Mouse (Mus musculus) limb, embryonic 14.5 days (tissue): ENCODE measurements around the gene Apoa4. TPM values are rescaled to one million over a fixed set of nuclear protein-coding genes. Genes with fewer than 3 reads are reported as not detected.

Source experiments
- ATAC-seq: fragments of 200-750 bp; cut with Nextera tagmentation; 2 replicates; pipeline ENCODE4 v1.8.0; 2017; ENCODE audit warnings: low read depth, moderate number of reproducible peaks, moderate TSS enrichment; ENCODE audit not compliant: low FRiP score
- DNase-seq: peaks from one replicate; pipeline ENCODE4 v3.0.0-alpha.2; 2015; ENCODE audit warnings: low spot score
- H3K27ac ChIP-seq: fragments of 300-500 bp; sonication (generic); replicated peaks from 2 replicates; pipeline ENCODE4 v1.5.1; 2014; ENCODE audit warnings: low read depth, mild to moderate bottlenecking, low read length, moderate library complexity, mixed read lengths
- H3K27me3 ChIP-seq: fragments of 300-500 bp; sonication (generic); 2 replicates; pipeline ENCODE4 v1.6.1; 2014; ENCODE audit warnings: low read length, mixed read lengths; ENCODE audit not compliant: control insufficient read depth, insufficient read depth
- H3K36me3 ChIP-seq: fragments of 300-500 bp; sonication (generic); 2 replicates; pipeline ENCODE4 v1.6.1; 2014; ENCODE audit warnings: mild to moderate bottlenecking, low read length, moderate library complexity, mixed read lengths; ENCODE audit not compliant: control insufficient read depth, insufficient read depth
- H3K4me1 ChIP-seq: fragments of 300-500 bp; sonication (generic); 2 replicates; pipeline ENCODE4 v1.6.1; 2014; ENCODE audit warnings: antibody characterized with exemption, low read length, mixed read lengths; ENCODE audit not compliant: control insufficient read depth, insufficient read depth
- H3K4me2 ChIP-seq: fragments of 300-500 bp; sonication (generic); replicated peaks from 2 replicates; pipeline ENCODE4 v1.6.1; 2014; ENCODE audit warnings: low read depth, mild to moderate bottlenecking, low read length, moderate library complexity; ENCODE audit not compliant: severe bottlenecking
- H3K4me3 ChIP-seq: fragments of 300-500 bp; sonication (generic); replicated peaks from 2 replicates; pipeline ENCODE4 v1.5.1; 2014; ENCODE audit warnings: low read length
- H3K9ac ChIP-seq: fragments of 300-500 bp; sonication (generic); 2 replicates; pipeline ENCODE4 v1.6.1; 2014; ENCODE audit warnings: mild to moderate bottlenecking, low read depth, low read length, moderate library complexity; ENCODE audit not compliant: severe bottlenecking
- H3K9me3 ChIP-seq: fragments of 300-500 bp; sonication (generic); 2 replicates; pipeline ENCODE4 v1.6.1; 2016; ENCODE audit warnings: low read length; ENCODE audit not compliant: control insufficient read depth
- POLR2A ChIP-seq: fragments of 200-500 bp; IDR thresholded peaks from 2 replicates; pipeline ENCODE4 v1.8.0; 2012; ENCODE audit warnings: inconsistent platforms, mild to moderate bottlenecking, moderate library complexity, borderline replicate concordance; ENCODE audit not compliant: insufficient read depth, insufficient read length; ENCODE audit errors: extremely low read depth
- WGBS: fragments of 180-500 bp; shearing (Covaris S2); extraction: QIAGEN DNeasy Blood & Tissue Kit; methylation state at CpG from one replicate; pipeline ENCODE4 v1.1.7; 2014; 5-methylcytosine and 5-hydroxymethylcytosine counted together
- polyA plus RNA-seq, 2 experiments: library from polyadenylated mRNA; depleted of rRNA in 1 of 2; stranded (reverse) in 1 of 2; unstranded in 1 of 2; fragments of >200 nt; fragmentation: Nextera tagmentation in 1 of 2; extraction: Ambion mirVana in 1 of 2; gene quantifications; 2 replicates each; pipeline versions ENCODE4 v1.2.1 to v1.2.3; 2012 to 2014

Gene Apoa4
- polyA plus RNA-seq, 2 experiments: 1.4 TPM; not detected in 1

GRCm38 (mm10) chr9:46235596-46235648, 5.1 kb upstream of the Apoa4 start, which contains the start of gene Apoc3:
TSS of gene Apoc3 (minus strand) at chr9:46235636.
- H3K27ac ChIP-seq: no peak within 1 kb of the TSS
- TF ChIP-seq POLR2A: no peak
- no peaks in the 10 kb centered on the region for H3K27me3 ChIP-seq
- no peaks in the 10 kb centered on the region for H3K9me3 ChIP-seq
- H3K4me1 ChIP-seq: peaks cover 5% of the 10 kb centered on the region
- DNase-seq (no peak), ATAC-seq (no peak)
- no peak within 1 kb of the TSS for H3K4me3 ChIP-seq
- H3K36me3 ChIP-seq: no peaks in the 10 kb centered on the region
- H3K4me2 ChIP-seq: no peak within 1 kb of the TSS
- H3K9ac ChIP-seq: no peak within 1 kb of the TSS

- Histone ChIP-seq H3K27ac (no peak overlapping the region), H3K4me3 (no peak overlapping the region), H3K4me1 (peaks cover 3% of the 10 kb centered on the region), H3K36me3 (no peaks in the 10 kb centered on the region), H3K9me3 (no peaks in the 10 kb centered on the region), H3K27me3 (no peaks in the 10 kb centered on the region), H3K9ac (no peak overlapping the region), H3K4me2 (no peak overlapping the region)
- TF ChIP-seq POLR2A: no peak
- WGBS: 60% methylated on average over 4 of the region's 4 CpGs
- ATAC-seq (no peak), DNase-seq (no peak)
Measured at GRCm38 (mm10) chr9:46235649-46236048, 4.8 kb upstream of the Apoa4 start.

- DNase-seq (no peak), ATAC-seq (no peak)
- WGBS: 87% methylated on average over 7 of the region's 7 CpGs
- Histone ChIP-seq H3K9me3 (no peaks in the 10 kb centered on the region), H3K27me3 (no peaks in the 10 kb centered on the region), H3K27ac (no peak overlapping the region), H3K36me3 (no peaks in the 10 kb centered on the region), H3K4me1 (no peaks in the 10 kb centered on the region), H3K4me3 (no peak overlapping the region), H3K4me2 (no peak overlapping the region), H3K9ac (no peak overlapping the region)
- TF ChIP-seq POLR2A: no peak
Measured at GRCm38 (mm10) chr9:46238850-46239249, 1.6 kb upstream of the Apoa4 start.

GRCm38 (mm10) chr9:46241818-46242217, 1.3 kb downstream of the Apoa4 start:
- H3K36me3 ChIP-seq: no peaks in the 10 kb centered on the region
- no peak overlapping the region for H3K4me3 ChIP-seq
- ATAC-seq (no peak), DNase-seq (no peak)
- no peaks in the 10 kb centered on the region for H3K4me1 ChIP-seq
- no peak overlapping the region for H3K9ac ChIP-seq
- WGBS: 73% methylated on average over 2 of the region's 2 CpGs
- no peak overlapping the region for H3K27ac ChIP-seq
- H3K4me2 ChIP-seq: no peak overlapping the region
- no peak for TF ChIP-seq POLR2A
- H3K27me3 ChIP-seq: no peaks in the 10 kb centered on the region
- H3K9me3 ChIP-seq: no peaks in the 10 kb centered on the region

- DNase-seq (no peak), ATAC-seq (no peak)
- H3K9me3 ChIP-seq: no peaks in the 10 kb centered on the region
- H3K36me3 ChIP-seq: no peaks in the 10 kb centered on the region
- no peak overlapping the region for H3K4me2 ChIP-seq
- WGBS: 47% methylated on average over 4 of the region's 4 CpGs
- no peak for TF ChIP-seq POLR2A
- no peaks in the 10 kb centered on the region for H3K27me3 ChIP-seq
- H3K4me3 ChIP-seq: no peak overlapping the region
- no peak overlapping the region for H3K27ac ChIP-seq
- no peaks in the 10 kb centered on the region for H3K4me1 ChIP-seq
- H3K9ac ChIP-seq: no peak overlapping the region
Measured at GRCm38 (mm10) chr9:46243122-46243521, 2.6 kb downstream of the Apoa4 start.

- H3K36me3 ChIP-seq: no peaks in the 10 kb centered on the region
- no peaks in the 10 kb centered on the region for H3K4me1 ChIP-seq
- H3K27ac ChIP-seq: no peak overlapping the region
- ATAC-seq (no peak), DNase-seq (no peak)
- no peaks in the 10 kb centered on the region for H3K27me3 ChIP-seq
- no peak overlapping the region for H3K4me3 ChIP-seq
- TF ChIP-seq POLR2A: no peak
- no peak overlapping the region for H3K9ac ChIP-seq
- 49% methylated on average over 8 of the region's 8 CpGs for WGBS
- H3K9me3 ChIP-seq: no peaks in the 10 kb centered on the region
- H3K4me2 ChIP-seq: no peak overlapping the region
Measured at GRCm38 (mm10) chr9:46243584-46243983, 3.1 kb downstream of the Apoa4 start.
